Mouse (Mus musculus): ENCODE measurements at regions not wholly inside any gene's neighbourhood (a gene's known extent, or its start where the extent isn't known, plus 50 kb on each side); places are given as distances from the start of the nearest gene placed in this dataset.

GRCm38 (mm10) chr3:131818806-131819205 is 254.2 kb downstream of the Papss1 start:
- no peaks in the 10 kb centered on the region for H3K9me3 ChIP-seq (ENCODE audit: control insufficient read depth, low read length)
- no peak for ATAC-seq (ENCODE audit: low read depth)
- H3K4me1 ChIP-seq (replicated peaks; ENCODE audit: control insufficient read depth, insufficient read depth, low read length): no peaks in the 10 kb centered on the region
- H3K27me3 ChIP-seq (ENCODE audit: control insufficient read depth, insufficient read depth, low read depth, low read length): no peaks in the 10 kb centered on the region
- no peak overlapping the region for H3K27ac ChIP-seq (ENCODE audit: low read length)
- no peaks in the 10 kb centered on the region for H3K36me3 ChIP-seq (ENCODE audit: control insufficient read depth, insufficient read depth, low read length)
- H3K4me2 ChIP-seq (ENCODE audit: low read depth, low read length): no peak overlapping the region
- H3K4me3 ChIP-seq (ENCODE audit: low read length): no peak overlapping the region
- WGBS: 88% methylated on average over 1 of the region's 1 CpGs
- no peak overlapping the region for H3K9ac ChIP-seq (ENCODE audit: low read length)

- H3K9ac ChIP-seq (ENCODE audit: low read length): no peak overlapping the region
- ATAC-seq (ENCODE audit: low read depth): no peak
- H3K4me1 ChIP-seq (replicated peaks; ENCODE audit: control insufficient read depth, insufficient read depth, low read length): peaks cover 3% of the 10 kb centered on the region; the same call in 1 of the 2 replicates
- H3K36me3 ChIP-seq (ENCODE audit: control insufficient read depth, insufficient read depth, low read length): no peaks in the 10 kb centered on the region
- 38% methylated on average over 2 of the region's 2 CpGs for WGBS
- no peaks in the 10 kb centered on the region for H3K27me3 ChIP-seq (ENCODE audit: control insufficient read depth, insufficient read depth, low read depth, low read length)
- no peak overlapping the region for H3K4me2 ChIP-seq (ENCODE audit: low read depth, low read length)
- no peak overlapping the region for H3K4me3 ChIP-seq (ENCODE audit: low read length)
- no peak overlapping the region for H3K27ac ChIP-seq (ENCODE audit: low read length)
- H3K9me3 ChIP-seq (ENCODE audit: control insufficient read depth, low read length): no peaks in the 10 kb centered on the region
Observed at GRCm38 (mm10) chr3:131857442-131857841, 227.7 kb upstream of the Dkk2 start.

GRCm38 (mm10) chr3:131859083-131859482 is 226.0 kb upstream of the Dkk2 start:
- no peak for ATAC-seq (ENCODE audit: low read depth)
- Histone ChIP-seq H3K4me2 (ENCODE audit: low read depth, low read length) (no peak overlapping the region), H3K4me1 (replicated peaks; ENCODE audit: control insufficient read depth, insufficient read depth, low read length) (peaks cover 3% of the 10 kb centered on the region; the same call in 1 of the 2 replicates), H3K9me3 (ENCODE audit: control insufficient read depth, low read length) (no peaks in the 10 kb centered on the region), H3K9ac (ENCODE audit: low read length) (no peak overlapping the region), H3K36me3 (ENCODE audit: control insufficient read depth, insufficient read depth, low read length) (no peaks in the 10 kb centered on the region), H3K27ac (ENCODE audit: low read length) (no peak overlapping the region), H3K4me3 (ENCODE audit: low read length) (no peak overlapping the region), H3K27me3 (ENCODE audit: control insufficient read depth, insufficient read depth, low read depth, low read length) (no peaks in the 10 kb centered on the region)
- 31% methylated on average over 12 of the region's 12 CpGs for whole genome bisulfite sequencing

- no peak for ATAC-seq (ENCODE audit: low read depth)
- Histone ChIP-seq H3K27me3 (ENCODE audit: control insufficient read depth, insufficient read depth, low read depth, low read length) (no peaks in the 10 kb centered on the region), H3K4me1 (replicated peaks; ENCODE audit: control insufficient read depth, insufficient read depth, low read length) (0 out of 2 replicates have a peak, but pooled peaks cover 2% of the 10 kb centered on the region), H3K36me3 (ENCODE audit: control insufficient read depth, insufficient read depth, low read length) (no peaks in the 10 kb centered on the region), H3K27ac (ENCODE audit: low read length) (no peak overlapping the region), H3K4me2 (ENCODE audit: low read depth, low read length) (no peak overlapping the region), H3K9ac (ENCODE audit: low read length) (no peak overlapping the region), H3K9me3 (ENCODE audit: control insufficient read depth, low read length) (no peaks in the 10 kb centered on the region), H3K4me3 (ENCODE audit: low read length) (no peak overlapping the region)
- 43% methylated on average over 5 of the region's 5 CpGs for WGBS
Observed at GRCm38 (mm10) chr3:131865106-131865505, 220.0 kb upstream of the Dkk2 start.

GRCm38 (mm10) chr3:131867266-131867665 is 217.8 kb upstream of the Dkk2 start:
- H3K4me3 ChIP-seq (ENCODE audit: low read length): no peak overlapping the region
- H3K27me3 ChIP-seq (ENCODE audit: control insufficient read depth, insufficient read depth, low read depth, low read length): no peaks in the 10 kb centered on the region
- H3K9ac ChIP-seq (ENCODE audit: low read length): no peak overlapping the region
- no peak overlapping the region for H3K4me2 ChIP-seq (ENCODE audit: low read depth, low read length)
- no peaks in the 10 kb centered on the region for H3K36me3 ChIP-seq (ENCODE audit: control insufficient read depth, insufficient read depth, low read length)
- ATAC-seq (ENCODE audit: low read depth): no peak
- H3K27ac ChIP-seq (ENCODE audit: low read length): no peak overlapping the region
- H3K9me3 ChIP-seq (ENCODE audit: control insufficient read depth, low read length): no peaks in the 10 kb centered on the region
- WGBS: 91% methylated on average over 3 of the region's 3 CpGs
- 0 out of 2 replicates have a peak, but pooled peaks cover 2% of the 10 kb centered on the region for H3K4me1 ChIP-seq (replicated peaks; ENCODE audit: control insufficient read depth, insufficient read depth, low read length)

- Histone ChIP-seq H3K4me2 (ENCODE audit: low read depth, low read length) (no peak overlapping the region), H3K4me3 (ENCODE audit: low read length) (no peak overlapping the region), H3K4me1 (replicated peaks; ENCODE audit: control insufficient read depth, insufficient read depth, low read length) (0 out of 2 replicates have a peak, but pooled peaks cover 2% of the 10 kb centered on the region), H3K27ac (ENCODE audit: low read length) (no peak overlapping the region), H3K9ac (ENCODE audit: low read length) (no peak overlapping the region), H3K9me3 (ENCODE audit: control insufficient read depth, low read length) (no peaks in the 10 kb centered on the region), H3K27me3 (ENCODE audit: control insufficient read depth, insufficient read depth, low read depth, low read length) (no peaks in the 10 kb centered on the region), H3K36me3 (ENCODE audit: control insufficient read depth, insufficient read depth, low read length) (no peaks in the 10 kb centered on the region)
- ATAC-seq (ENCODE audit: low read depth): no peak
- 64% methylated on average over 11 of the region's 11 CpGs for WGBS
Observed at GRCm38 (mm10) chr3:131868219-131868964, 216.7 kb upstream of the Dkk2 start.

- no peaks in the 10 kb centered on the region for H3K9me3 ChIP-seq (ENCODE audit: control insufficient read depth, low read length)
- WGBS: 48% methylated on average over 4 of the region's 4 CpGs
- H3K4me2 ChIP-seq (ENCODE audit: low read depth, low read length): no peak overlapping the region
- no peak overlapping the region for H3K4me3 ChIP-seq (ENCODE audit: low read length)
- H3K27ac ChIP-seq (ENCODE audit: low read length): no peak overlapping the region
- no peak for ATAC-seq (ENCODE audit: low read depth)
- no peak overlapping the region for H3K9ac ChIP-seq (ENCODE audit: low read length)
- H3K27me3 ChIP-seq (ENCODE audit: control insufficient read depth, insufficient read depth, low read depth, low read length): no peaks in the 10 kb centered on the region
- no peaks in the 10 kb centered on the region for H3K36me3 ChIP-seq (ENCODE audit: control insufficient read depth, insufficient read depth, low read length)
- H3K4me1 ChIP-seq (replicated peaks; ENCODE audit: control insufficient read depth, insufficient read depth, low read length): 0 out of 2 replicates have a peak, but pooled peaks cover 2% of the 10 kb centered on the region
Observed at GRCm38 (mm10) chr3:131869306-131869705, 215.8 kb upstream of the Dkk2 start.

- no peak overlapping the region for H3K9ac ChIP-seq (ENCODE audit: low read length)
- H3K9me3 ChIP-seq (ENCODE audit: control insufficient read depth, low read length): no peaks in the 10 kb centered on the region
- H3K4me1 ChIP-seq (replicated peaks; ENCODE audit: control insufficient read depth, insufficient read depth, low read length): no peaks in the 10 kb centered on the region
- ATAC-seq (ENCODE audit: low read depth): no peak
- no peaks in the 10 kb centered on the region for H3K27me3 ChIP-seq (ENCODE audit: control insufficient read depth, insufficient read depth, low read depth, low read length)
- no peak overlapping the region for H3K27ac ChIP-seq (ENCODE audit: low read length)
- H3K36me3 ChIP-seq (ENCODE audit: control insufficient read depth, insufficient read depth, low read length): no peaks in the 10 kb centered on the region
- no peak overlapping the region for H3K4me3 ChIP-seq (ENCODE audit: low read length)
- no peak overlapping the region for H3K4me2 ChIP-seq (ENCODE audit: low read depth, low read length)
Observed at GRCm38 (mm10) chr3:131882667-131883066, 202.4 kb upstream of the Dkk2 start.

GRCm38 (mm10) chr3:131886470-131886869 is 198.6 kb upstream of the Dkk2 start:
- Histone ChIP-seq H3K27ac (ENCODE audit: low read length) (no peak overlapping the region), H3K4me2 (ENCODE audit: low read depth, low read length) (no peak overlapping the region), H3K4me1 (replicated peaks; ENCODE audit: control insufficient read depth, insufficient read depth, low read length) (no peaks in the 10 kb centered on the region), H3K9me3 (ENCODE audit: control insufficient read depth, low read length) (no peaks in the 10 kb centered on the region), H3K9ac (ENCODE audit: low read length) (no peak overlapping the region), H3K4me3 (ENCODE audit: low read length) (no peak overlapping the region), H3K27me3 (ENCODE audit: control insufficient read depth, insufficient read depth, low read depth, low read length) (no peaks in the 10 kb centered on the region), H3K36me3 (ENCODE audit: control insufficient read depth, insufficient read depth, low read length) (no peaks in the 10 kb centered on the region)
- ATAC-seq (ENCODE audit: low read depth): no peak
- 88% methylated on average over 5 of the region's 5 CpGs for WGBS

Data from lung, embryonic 16.5 days (tissue).